Mouse (Mus musculus): ENCODE data around the gene H1f0. TPM values are rescaled to one million over a fixed set of nuclear protein-coding genes. Genes with fewer than 3 reads are reported as not detected.

Gene H1f0
- polyA plus RNA-seq, 1 experiment from 2014 or later: 74.8 TPM

- WGBS: 75% methylated on average over 3 of the region's 3 CpGs
- Histone ChIP-seq H3K27ac (no peak overlapping the region), H3K36me3 (replicated peaks; ENCODE audit: control insufficient read depth, insufficient read depth) (no peaks in the 10 kb centered on the region), H3K27me3 (ENCODE audit: control insufficient read depth, insufficient read depth, low read length) (no peaks in the 10 kb centered on the region), H3K4me3 (replicated peaks; ENCODE audit: low read length) (no peak overlapping the region), H3K9me3 (ENCODE audit: control insufficient read depth, low read length) (no peaks in the 10 kb centered on the region), H3K4me2 (replicated peaks) (no peak overlapping the region), H3K4me1 (replicated peaks; ENCODE audit: control insufficient read depth, insufficient read depth, low read length) (0 out of 2 replicates have a peak, but pooled peaks cover 2% of the 10 kb centered on the region), H3K9ac (no peak overlapping the region)
- ATAC-seq (ENCODE audit: low FRiP score): no peak
- DNase-seq (ENCODE audit: low spot score): no peak
These were observed 40.2 kb downstream of the H1f0 start for GRCm38 (mm10) chr15:79068416-79068815.

GRCm38 (mm10) chr15:79071117-79072039, 43.1 kb downstream of the H1f0 start:
- no peak for ATAC-seq (ENCODE audit: low FRiP score)
- no peak overlapping the region for H3K4me2 ChIP-seq (replicated peaks)
- no peak overlapping the region for H3K9ac ChIP-seq
- no peak overlapping the region for H3K27ac ChIP-seq
- H3K4me3 ChIP-seq (replicated peaks; ENCODE audit: low read length): no peak overlapping the region
- H3K27me3 ChIP-seq (ENCODE audit: control insufficient read depth, insufficient read depth, low read length): no peaks in the 10 kb centered on the region
- DNase-seq (ENCODE audit: low spot score): no peak
- WGBS: 69% methylated on average over 5 of the region's 5 CpGs
- peaks cover 15% of the 10 kb centered on the region for H3K4me1 ChIP-seq (replicated peaks; ENCODE audit: control insufficient read depth, insufficient read depth, low read length)
- H3K36me3 ChIP-seq (replicated peaks; ENCODE audit: control insufficient read depth, insufficient read depth): peaks cover under 1% of the 10 kb centered on the region
- no peaks in the 10 kb centered on the region for H3K9me3 ChIP-seq (ENCODE audit: control insufficient read depth, low read length)

GRCm38 (mm10) chr15:79073752-79074151, 45.5 kb downstream of the H1f0 start:
- H3K9ac ChIP-seq: no peak overlapping the region
- H3K9me3 ChIP-seq (ENCODE audit: control insufficient read depth, low read length): no peaks in the 10 kb centered on the region
- peaks cover 15% of the 10 kb centered on the region for H3K4me1 ChIP-seq (replicated peaks; ENCODE audit: control insufficient read depth, insufficient read depth, low read length)
- H3K36me3 ChIP-seq (replicated peaks; ENCODE audit: control insufficient read depth, insufficient read depth): peaks cover 24% of the 10 kb centered on the region
- no peak overlapping the region for H3K4me2 ChIP-seq (replicated peaks)
- no peak overlapping the region for H3K27ac ChIP-seq
- ATAC-seq (ENCODE audit: low FRiP score): peak; percentile 37; the same call in 1 of the 2 replicates
- no peaks in the 10 kb centered on the region for H3K27me3 ChIP-seq (ENCODE audit: control insufficient read depth, insufficient read depth, low read length)
- H3K4me3 ChIP-seq (replicated peaks; ENCODE audit: low read length): no peak overlapping the region
- no peak for DNase-seq (ENCODE audit: low spot score)

- ATAC-seq (ENCODE audit: low FRiP score): no peak
These were observed 46.2 kb downstream of the H1f0 start for GRCm38 (mm10) chr15:79074446-79074845.

GRCm38 (mm10) chr15:79074913-79075532, 46.8 kb downstream of the H1f0 start, which contains the start of gene Eif3l:
Eif3l (plus strand) TSS chr15:79075179.
- under 1% methylated on average over 47 of the region's 49 CpGs for WGBS

More at GRCm38 (mm10) chr15:79074446-79074845, 46.2 kb downstream of the H1f0 start:
- no peak for DNase-seq (ENCODE audit: low spot score)
- peaks cover 31% of the 10 kb centered on the region for H3K36me3 ChIP-seq (replicated peaks; ENCODE audit: control insufficient read depth, insufficient read depth)
- no peaks in the 10 kb centered on the region for H3K27me3 ChIP-seq (ENCODE audit: control insufficient read depth, insufficient read depth, low read length)
- H3K9ac ChIP-seq: peak overlapping the region; percentile 79
- peaks cover 15% of the 10 kb centered on the region for H3K4me1 ChIP-seq (replicated peaks; ENCODE audit: control insufficient read depth, insufficient read depth, low read length)
- H3K27ac ChIP-seq: peak overlapping the region; percentile 78; the same call in 1 of the 2 replicates
- no peaks in the 10 kb centered on the region for H3K9me3 ChIP-seq (ENCODE audit: control insufficient read depth, low read length)
- H3K4me3 ChIP-seq (replicated peaks; ENCODE audit: low read length): peak overlapping the region; percentile 84
- H3K4me2 ChIP-seq (replicated peaks): peak overlapping the region; percentile 66
- WGBS: 47% methylated on average over 10 of the region's 10 CpGs

GRCm38 (mm10) chr15:79075658-79076365, 47.6 kb downstream of the H1f0 start:
- H3K27ac ChIP-seq: no peak overlapping the region
- DNase-seq (ENCODE audit: low spot score): no peak
- H3K9ac ChIP-seq: peak overlapping the region; percentile 79
- H3K9me3 ChIP-seq (ENCODE audit: control insufficient read depth, low read length): no peaks in the 10 kb centered on the region
- H3K4me3 ChIP-seq (replicated peaks; ENCODE audit: low read length): peak overlapping the region; percentile 84
- ATAC-seq (ENCODE audit: low FRiP score): no peak
- peaks cover 15% of the 10 kb centered on the region for H3K4me1 ChIP-seq (replicated peaks; ENCODE audit: control insufficient read depth, insufficient read depth, low read length)
- peak overlapping the region; percentile 66 for H3K4me2 ChIP-seq (replicated peaks)
- H3K27me3 ChIP-seq (ENCODE audit: control insufficient read depth, insufficient read depth, low read length): no peaks in the 10 kb centered on the region
- 43% methylated on average over 15 of the region's 15 CpGs for WGBS
- peaks cover 43% of the 10 kb centered on the region for H3K36me3 ChIP-seq (replicated peaks; ENCODE audit: control insufficient read depth, insufficient read depth)

More at GRCm38 (mm10) chr15:79074913-79075532, 46.8 kb downstream of the H1f0 start, which contains the start of gene Eif3l:
- Histone ChIP-seq H3K9me3 (ENCODE audit: control insufficient read depth, low read length) (no peaks in the 10 kb centered on the region), H3K27me3 (ENCODE audit: control insufficient read depth, insufficient read depth, low read length) (no peaks in the 10 kb centered on the region), H3K36me3 (replicated peaks; ENCODE audit: control insufficient read depth, insufficient read depth) (peaks cover 37% of the 10 kb centered on the region), H3K4me2 (replicated peaks) (peak within 1 kb of the TSS; percentile 66), H3K4me1 (replicated peaks; ENCODE audit: control insufficient read depth, insufficient read depth, low read length) (peaks cover 15% of the 10 kb centered on the region), H3K27ac (peak within 1 kb of the TSS; percentile 78), H3K4me3 (replicated peaks; ENCODE audit: low read length) (peak within 1 kb of the TSS; percentile 84), H3K9ac (peak within 1 kb of the TSS; percentile 79)
- ATAC-seq (ENCODE audit: low FRiP score) (peak; percentile 89), DNase-seq (ENCODE audit: low spot score) (peak; percentile 84)

- Histone ChIP-seq H3K4me1 (replicated peaks; ENCODE audit: control insufficient read depth, insufficient read depth, low read length) (peaks cover 9% of the 10 kb centered on the region), H3K36me3 (replicated peaks; ENCODE audit: control insufficient read depth, insufficient read depth) (peaks cover 81% of the 10 kb centered on the region), H3K9me3 (ENCODE audit: control insufficient read depth, low read length) (no peaks in the 10 kb centered on the region), H3K27me3 (ENCODE audit: control insufficient read depth, insufficient read depth, low read length) (no peaks in the 10 kb centered on the region), H3K27ac (no peak overlapping the region), H3K9ac (no peak overlapping the region), H3K4me3 (replicated peaks; ENCODE audit: low read length) (no peak overlapping the region), H3K4me2 (replicated peaks) (no peak overlapping the region)
- DNase-seq (ENCODE audit: low spot score) (no peak), ATAC-seq (ENCODE audit: low FRiP score) (no peak)
- 97% methylated on average over 7 of the region's 7 CpGs for WGBS
These were observed 51.3 kb downstream of the H1f0 start for GRCm38 (mm10) chr15:79079567-79079966.

All from hindbrain, embryonic 14.5 days (tissue).